Mouse (Mus musculus) thymus, postnatal 10 days (tissue): Measurements from ENCODE around the gene Med24.
"Not testable (repeated sequence)": the region's sequence is repeated elsewhere in the genome, so short reads cannot be mapped to it uniquely, and the experiment has no call there.

ENCODE experiments used
- DNase-seq, 2 experiments: peaks; one replicate each; pipeline ENCODE4 v3.0.0; 2021; ENCODE audit warnings: low spot score in 2 of 2

Med24 gene

DNA sequence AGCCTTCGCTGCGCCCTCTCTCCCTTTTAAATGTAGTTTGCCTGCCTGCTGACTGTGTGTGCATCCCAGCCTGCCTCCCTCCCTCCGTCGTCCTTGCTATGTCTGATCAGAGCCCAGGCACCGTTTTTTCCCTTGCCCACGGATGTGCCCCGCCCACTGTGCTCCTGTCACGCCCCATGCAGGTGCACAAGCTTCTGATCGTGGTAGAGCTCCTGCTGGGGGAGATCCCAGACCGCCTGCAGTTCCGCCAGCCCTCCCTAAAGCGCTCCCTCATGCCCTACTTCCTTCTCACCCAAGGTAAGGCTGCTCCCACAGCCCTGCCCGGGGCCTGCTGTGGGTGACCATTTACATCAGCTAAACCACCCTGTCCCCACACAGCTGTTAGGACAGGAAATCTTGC, 36.0 kb downstream of the Med24 start:
- DNase-seq: peak; percentile 72 to 75

DNA sequence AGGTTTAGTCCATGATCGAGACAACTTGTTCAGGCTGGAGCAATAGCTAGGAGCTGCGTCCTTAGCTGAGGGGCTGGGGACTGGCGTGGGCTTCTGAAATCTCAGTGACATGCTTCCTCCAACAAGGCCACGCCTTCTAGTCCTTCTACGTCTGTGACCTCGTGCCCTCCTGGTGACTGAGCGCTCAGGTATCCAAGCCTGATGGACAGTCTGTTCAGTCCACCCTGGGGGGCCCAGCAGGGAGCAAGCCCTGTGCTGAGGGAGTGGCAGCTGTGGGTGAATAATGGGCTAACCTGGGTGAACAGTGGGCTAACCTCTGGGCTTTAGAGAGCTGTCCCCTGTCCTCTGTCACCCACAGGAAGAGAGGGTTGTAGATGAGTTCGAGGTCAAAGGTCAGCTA, 41.2 kb downstream of the Med24 start:
- no peak for DNase-seq

DNA sequence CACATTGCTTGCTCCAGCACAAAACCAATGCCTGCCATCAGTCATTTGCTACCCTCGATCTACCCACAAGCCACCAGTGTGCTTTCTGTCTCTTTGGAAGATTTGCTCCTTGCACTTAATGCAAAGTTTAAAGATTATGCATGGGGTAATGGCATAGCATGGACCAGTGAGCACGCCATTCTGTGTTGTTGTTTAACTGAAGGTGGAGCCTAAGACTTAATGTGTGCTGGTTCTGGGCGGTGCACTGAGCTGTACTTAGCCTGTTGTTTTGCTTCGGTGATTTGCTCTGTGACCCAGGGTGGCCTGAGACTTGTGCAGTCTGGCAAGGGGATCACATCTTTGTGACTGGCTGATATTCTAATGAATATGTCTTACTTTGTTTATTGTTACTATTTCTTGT, 42.3 kb downstream of the Med24 start:
- DNase-seq: no peak

DNA sequence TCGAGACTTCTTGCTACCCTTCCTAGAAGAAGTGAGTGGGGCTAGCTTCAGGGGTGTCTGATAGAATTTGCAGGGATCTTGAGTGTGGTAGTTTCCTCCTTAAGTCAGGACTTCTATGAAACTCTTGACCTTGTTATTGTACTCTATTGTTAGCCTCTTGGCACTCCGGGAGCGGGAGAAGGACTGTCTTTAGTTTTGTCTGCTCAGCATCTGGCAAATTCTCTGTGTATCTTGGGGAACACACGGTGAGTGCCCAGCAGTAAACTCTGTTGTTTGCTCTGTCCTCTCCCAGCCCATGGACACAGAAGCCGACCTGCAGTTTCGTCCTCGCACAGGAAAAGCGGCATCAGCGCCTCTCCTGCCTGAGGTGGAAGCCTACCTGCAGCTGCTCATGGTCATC, 43.6 kb downstream of the Med24 start:
- no peak for DNase-seq

DNA sequence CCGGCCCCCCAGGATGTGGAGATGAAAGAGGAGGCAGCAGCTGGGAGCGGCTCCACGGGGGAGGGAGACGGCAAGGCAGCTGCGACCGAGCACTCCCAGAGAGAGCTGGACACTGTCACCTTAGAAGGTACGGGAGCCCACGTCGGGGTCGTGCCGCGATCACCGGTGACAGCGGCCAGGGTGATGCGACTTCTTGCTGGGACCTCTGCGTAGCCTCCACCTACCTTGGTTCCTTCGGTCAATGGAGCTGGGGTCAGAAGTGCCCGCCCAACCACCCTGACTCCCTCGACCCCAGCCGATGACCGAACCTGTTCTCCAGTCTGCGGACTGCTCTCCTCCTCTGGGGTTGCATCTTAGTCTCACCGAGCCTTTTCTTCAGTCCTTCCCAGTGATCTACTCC, 46.4 kb downstream of the Med24 start:
- no peak for DNase-seq

DNA sequence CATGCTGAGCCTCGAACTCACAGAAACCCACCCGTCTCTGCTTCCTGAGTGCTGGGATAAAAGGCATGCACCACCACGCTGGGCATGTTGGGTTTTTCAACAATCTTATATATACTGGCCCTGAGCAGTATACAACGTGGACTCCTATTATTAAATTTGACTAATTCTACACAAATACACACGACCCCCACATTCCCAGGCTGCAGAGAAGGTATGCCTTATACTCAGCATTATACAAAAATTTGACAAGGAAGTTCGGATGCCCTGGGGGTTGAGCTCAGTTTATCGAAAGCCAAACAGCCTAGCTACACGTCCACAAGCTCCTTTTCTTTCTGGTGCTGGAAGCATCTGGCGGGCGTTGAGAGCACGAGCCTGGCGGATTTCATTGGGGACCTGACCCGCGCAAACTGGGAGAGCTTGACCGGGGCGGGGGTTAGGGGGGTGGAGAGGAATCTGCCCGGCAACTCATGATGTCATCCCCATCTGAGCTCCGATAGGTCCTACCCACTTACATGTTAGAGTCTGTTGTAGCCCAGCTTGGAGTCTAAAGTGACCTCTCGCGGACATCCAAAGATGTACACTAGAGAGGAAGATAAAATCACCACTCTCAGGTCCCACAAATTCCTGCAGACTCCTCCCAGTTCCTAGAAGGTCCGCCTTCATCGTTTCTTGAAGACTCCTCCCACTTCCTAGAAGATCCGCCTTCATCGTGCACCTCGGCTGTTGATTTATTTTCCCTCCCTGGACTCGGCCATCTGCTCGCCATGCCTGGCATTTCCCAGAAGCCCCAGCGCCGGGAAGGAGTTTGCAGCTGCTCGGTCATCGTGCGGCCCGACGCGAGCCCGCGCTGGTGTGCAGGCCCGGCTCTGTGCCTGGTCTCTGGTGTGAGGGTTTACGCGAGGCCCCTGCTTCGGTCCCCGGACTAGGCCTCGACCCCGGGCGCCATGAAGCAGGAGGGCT, 47.2 kb downstream of the Med24 start, which contains the start of gene Psmd3:
Gene Psmd3, plus strand, starts transcription at position 769 of the 960 bp plus-strand sequence.
- peak; percentile 91 to 93 for DNase-seq

DNA sequence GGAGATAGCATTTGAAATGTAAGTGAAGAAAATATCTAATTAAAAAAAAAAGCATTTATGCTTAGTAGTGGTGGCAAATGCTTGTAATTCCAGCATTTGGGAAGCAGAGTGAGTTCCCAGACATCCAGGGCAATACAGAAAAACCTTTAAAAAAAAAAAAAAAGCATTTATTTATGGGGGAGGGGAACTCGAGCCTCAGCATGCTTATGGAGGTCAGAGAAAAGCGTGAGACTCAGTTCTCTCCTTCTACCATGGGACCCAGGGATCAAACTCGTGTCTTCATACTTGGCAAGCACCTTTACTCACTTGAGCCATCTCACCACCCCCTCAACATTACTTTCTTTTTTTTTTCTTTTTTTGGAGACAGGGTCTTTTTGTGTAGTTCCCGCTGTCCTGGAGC, 48.0 kb downstream of the Med24 start:
- no peak for DNase-seq

DNA sequence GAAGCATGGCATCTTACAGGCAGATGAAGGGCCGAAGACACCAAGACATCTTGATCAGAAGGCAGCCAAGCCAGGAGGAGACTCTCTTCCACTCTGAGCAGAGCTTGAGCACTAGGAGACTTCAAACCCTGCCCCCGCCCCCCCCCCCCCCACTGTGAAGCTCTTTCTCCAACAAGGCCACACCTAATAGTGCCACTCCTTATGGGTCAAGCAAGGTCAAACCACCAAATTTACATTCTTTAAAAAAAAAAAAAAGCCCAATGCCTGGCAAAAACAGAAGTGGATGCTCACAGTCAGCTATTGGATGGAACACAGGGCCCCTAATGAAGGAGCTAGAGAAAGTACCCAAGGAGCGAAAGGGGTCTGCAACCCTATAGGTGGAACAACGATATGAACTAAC, 48.6 kb downstream of the Med24 start:
- not testable (repeated sequence) for DNase-seq

DNA sequence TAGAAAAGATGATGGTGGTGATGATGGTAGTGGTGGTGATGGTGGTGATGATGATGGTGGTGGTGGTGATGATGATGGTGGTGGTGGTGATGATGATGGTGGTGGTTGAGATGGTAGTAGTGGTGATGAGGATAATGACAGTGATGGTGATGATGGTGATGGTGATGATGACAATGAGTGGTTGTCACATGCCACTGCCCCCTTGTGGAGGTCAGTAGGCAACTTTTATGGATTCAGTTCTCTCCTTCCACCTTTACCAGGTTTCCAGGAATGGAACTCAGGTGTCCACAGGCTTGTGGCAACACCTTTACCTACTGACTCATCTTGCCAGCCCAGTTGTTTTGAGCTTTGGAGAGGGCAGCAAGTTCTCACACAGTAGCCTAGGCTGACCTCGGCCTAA, 49.2 kb downstream of the Med24 start:
- no peak for DNase-seq

DNA sequence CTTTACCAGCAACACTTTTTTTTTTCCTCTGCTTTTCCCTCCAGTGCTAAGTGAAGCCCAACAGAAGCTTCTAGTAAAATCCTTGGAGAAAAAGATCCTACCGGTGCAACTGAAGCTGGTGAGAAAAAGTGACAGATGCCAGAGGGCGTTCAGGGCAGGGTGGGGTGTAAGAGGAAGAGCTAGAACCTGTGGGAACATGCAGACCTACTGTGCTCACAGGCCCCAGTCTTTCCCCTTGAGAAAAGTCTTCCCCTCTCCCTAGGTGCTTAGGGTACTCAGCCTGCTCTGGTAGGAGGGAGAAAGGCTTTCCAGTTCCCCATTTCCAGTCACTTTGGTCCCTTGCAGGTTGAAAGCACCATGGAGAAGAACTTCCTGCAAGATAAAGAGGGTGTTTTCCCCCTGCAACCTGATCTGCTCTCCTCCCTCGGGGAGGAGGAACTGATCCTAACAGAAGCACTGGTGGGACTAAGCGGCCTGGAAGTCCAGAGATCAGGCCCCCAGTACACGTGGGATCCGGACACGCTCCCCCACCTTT, 53.3 kb downstream of the Med24 start:
- DNase-seq: no peak

DNA sequence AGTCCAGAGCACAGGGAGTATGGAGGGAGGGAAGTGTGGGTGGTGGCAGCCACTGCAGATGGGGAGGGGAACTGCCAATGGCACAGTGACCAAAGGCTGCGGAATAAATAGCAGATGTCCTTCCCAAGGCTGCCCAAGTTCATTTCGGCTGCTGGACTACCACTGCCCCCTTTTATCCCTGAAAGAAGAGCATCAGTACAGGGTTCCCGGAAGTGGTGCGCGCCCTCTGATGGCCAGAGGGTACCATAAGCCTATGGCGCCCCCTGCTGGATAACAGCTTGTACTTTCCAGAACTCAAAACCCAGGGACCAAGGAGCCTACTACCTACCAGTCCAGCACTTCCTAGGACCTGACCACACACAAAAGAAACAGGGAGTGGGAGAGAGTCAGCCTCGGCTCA, 56.1 kb downstream of the Med24 start:
- peak; percentile 25 to 65 for DNase-seq

DNA sequence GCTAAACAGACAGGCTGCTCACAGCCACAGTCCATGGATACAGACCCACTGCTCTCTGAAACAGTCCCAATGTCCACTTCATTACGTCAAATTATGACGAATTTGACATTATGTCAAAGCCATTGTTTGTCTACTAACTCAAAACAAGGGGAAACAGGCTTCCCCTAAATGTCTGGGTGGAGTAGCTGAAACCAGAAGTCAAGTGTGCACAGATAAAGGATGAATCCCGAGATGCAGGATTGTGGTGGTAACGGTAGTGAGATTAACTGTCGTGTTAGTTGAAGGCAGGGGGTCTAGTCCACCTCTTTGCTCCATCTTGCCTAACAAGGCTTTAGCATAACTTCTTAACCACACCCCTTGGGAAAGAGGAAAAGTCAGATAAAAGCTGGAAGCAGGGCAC, 56.8 kb downstream of the Med24 start:
- no peak for DNase-seq

DNA sequence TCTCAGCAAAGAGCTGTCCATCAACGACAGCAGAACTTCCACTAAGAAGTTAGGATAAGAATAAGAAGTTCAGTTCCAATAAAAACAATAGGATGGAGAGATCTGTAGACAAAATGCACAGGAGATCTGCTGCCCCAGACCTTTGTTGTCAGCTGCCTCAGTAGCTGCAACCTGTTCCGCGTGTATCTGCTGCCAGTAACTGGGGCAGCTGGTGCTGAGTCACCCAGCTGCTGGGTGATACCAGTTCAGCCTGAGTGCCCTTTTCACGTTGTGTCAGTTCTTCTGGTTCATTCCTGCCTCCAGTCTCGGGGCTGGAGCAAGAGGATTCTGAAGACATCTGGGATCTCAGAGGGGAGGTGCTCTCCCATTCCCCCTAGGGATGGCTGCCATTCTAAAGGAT, 57.4 kb downstream of the Med24 start:
- DNase-seq: no peak

DNA sequence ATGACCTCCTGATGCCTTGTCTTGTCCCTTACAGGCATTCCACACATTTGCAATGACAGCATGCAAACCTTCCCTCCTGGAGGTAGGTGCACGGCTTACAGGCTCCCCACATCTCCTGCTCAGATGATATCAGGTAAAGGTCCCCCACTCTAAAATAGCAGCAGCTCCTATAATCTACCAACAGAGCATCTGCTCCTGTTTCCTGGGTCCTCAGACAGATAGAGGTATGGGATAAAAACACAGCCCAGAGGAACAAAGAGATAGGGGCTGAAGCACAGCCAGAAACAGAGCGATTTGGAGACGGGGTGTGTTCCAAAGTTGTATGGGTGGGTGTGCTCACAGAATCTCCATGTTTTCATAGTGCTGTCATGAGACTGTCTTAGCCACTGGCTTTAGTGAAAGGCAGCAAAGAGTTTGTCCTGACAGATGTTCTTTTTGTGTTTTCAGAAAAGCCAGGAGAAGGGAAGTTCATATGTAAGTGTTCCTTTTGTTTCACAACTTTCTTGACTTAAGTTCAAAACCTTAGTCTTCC, 57.9 kb downstream of the Med24 start:
- DNase-seq: no peak

DNA sequence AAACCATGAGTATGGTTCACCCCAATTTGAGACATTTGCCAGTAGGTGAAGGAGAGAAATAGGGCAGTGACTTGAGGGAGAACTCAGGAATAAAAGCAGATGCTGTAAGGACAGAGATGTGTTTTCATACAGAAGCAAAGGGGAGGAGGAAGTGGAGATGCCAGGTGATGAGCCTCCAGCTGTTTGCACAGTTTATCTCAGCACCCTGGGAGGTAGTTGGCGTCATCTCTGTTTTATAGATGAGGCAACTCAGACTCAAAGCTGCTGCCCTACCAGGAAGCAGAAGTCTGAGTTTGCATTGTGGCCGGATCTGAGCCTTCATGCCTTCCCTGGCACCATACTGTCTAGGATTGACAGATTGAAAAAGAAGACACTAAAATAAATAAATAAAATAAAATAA, 60.3 kb downstream of the Med24 start:
- DNase-seq: no peak

DNA sequence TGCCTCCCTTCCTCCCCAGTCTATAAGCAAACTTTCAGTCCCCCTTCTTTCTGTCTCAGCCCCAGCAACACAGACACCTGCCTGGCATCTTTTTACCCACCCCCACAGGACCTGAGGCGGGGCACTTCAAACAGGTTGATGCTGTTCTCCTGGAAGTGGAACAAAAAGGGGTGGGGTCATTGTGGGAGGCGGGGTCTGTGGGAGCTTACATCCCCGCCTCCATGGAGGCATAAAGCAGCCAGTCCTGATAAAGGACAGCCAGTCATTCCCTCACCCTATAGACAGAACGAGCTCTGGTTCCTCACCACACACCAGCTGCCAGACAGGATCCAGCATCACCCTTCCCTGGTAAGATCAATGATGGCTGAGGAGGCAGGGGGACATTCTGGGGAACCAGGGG, 65.1 kb downstream of the Med24 start, which contains the start of gene Gsdma:
Gene Gsdma, plus strand, starts transcription at position 261 of the 400 bp plus-strand sequence.
- no peak for DNase-seq

DNA sequence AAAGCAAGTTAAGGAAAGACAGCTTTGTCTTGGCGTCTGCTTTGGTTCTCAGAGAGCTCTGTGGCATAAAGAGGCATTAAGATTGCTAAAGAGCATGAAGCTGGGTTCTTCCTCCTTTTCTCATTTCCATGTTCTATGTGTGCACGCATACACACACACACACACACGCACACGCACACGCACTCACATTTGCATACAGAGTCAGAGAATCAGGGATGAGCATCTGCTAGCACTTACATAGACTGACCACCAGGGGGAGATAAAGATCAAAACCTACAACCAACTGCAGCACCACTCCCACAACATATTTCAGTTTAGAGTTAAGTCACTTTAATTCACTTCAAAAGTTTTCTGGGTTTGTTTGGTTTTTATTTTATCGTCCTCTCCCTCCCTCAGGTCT, 68.7 kb downstream of the Med24 start:
- peak in 1 of 2 experiments; percentile 65 for DNase-seq

DNA sequence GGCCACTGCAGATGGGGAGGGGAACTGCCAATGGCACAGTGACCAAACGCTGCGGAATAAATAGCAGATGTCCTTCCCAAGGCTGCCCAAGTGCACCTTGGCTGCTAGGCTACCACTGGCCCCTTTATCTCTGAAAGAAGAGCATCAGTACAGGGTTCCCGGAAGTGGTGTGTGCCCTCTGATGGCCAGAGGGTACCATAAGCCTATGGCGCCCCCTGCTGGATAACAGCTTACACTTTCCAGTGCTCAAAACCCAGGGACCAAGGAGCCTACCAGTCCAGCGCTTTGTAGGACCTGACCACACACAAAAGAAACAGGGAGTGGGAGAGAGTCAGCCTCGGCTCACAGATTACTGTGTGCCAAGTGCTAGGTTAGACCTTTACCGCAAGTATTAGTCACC, 74.2 kb downstream of the Med24 start:
- peak; percentile 35 to 66 for DNase-seq
